Mouse (Mus musculus) hindbrain, postnatal 0 days (tissue): Measurements from ENCODE around the gene Man2c1. TPM values are rescaled to one million over a fixed set of nuclear protein-coding genes. Genes with fewer than 3 reads are reported as not detected.

ENCODE experiments used
- ATAC-seq: fragments of 200-750 bp; cut with Nextera tagmentation; 2 replicates; pipeline ENCODE4 v1.8.0; 2017; ENCODE audit warnings: mild to moderate bottlenecking, moderate TSS enrichment, moderate library complexity
- DNase-seq: peaks from one replicate; pipeline ENCODE4 v3.0.0-alpha.2; 2015; ENCODE audit warnings: low spot score
- H3K27ac ChIP-seq: fragments of 300-500 bp; sonication (generic); 2 replicates; pipeline ENCODE4 v1.5.1; 2014; ENCODE audit warnings: mild to moderate bottlenecking
- H3K27me3 ChIP-seq: fragments of 300-500 bp; sonication (generic); 2 replicates; pipeline ENCODE4 v1.6.1; 2014; ENCODE audit warnings: low read length, mixed read lengths; ENCODE audit not compliant: insufficient read depth
- H3K36me3 ChIP-seq: fragments of 300-500 bp; sonication (generic); 2 replicates; pipeline ENCODE4 v1.6.1; 2014; ENCODE audit warnings: low read length, mixed read lengths; ENCODE audit not compliant: insufficient read depth
- H3K4me1 ChIP-seq: fragments of 300-500 bp; sonication (generic); 2 replicates; pipeline ENCODE4 v1.6.1; 2014; ENCODE audit warnings: antibody characterized with exemption, low read length, mixed read lengths; ENCODE audit not compliant: insufficient read depth
- H3K4me2 ChIP-seq: fragments of 300-500 bp; sonication (generic); 2 replicates; pipeline ENCODE4 v1.6.1; 2014; ENCODE audit warnings: low read depth, mild to moderate bottlenecking, low read length, moderate library complexity, mixed read lengths
- H3K4me3 ChIP-seq: fragments of 300-500 bp; sonication (generic); 2 replicates; pipeline ENCODE4 v1.5.1; 2014; ENCODE audit warnings: low read length
- H3K9ac ChIP-seq: fragments of 300-500 bp; sonication (generic); replicated peaks from 2 replicates; pipeline ENCODE4 v1.6.1; 2014; ENCODE audit warnings: mild to moderate bottlenecking, low read length, moderate library complexity, mixed read lengths
- H3K9me3 ChIP-seq: fragments of 300-500 bp; sonication (generic); 2 replicates; pipeline ENCODE4 v1.6.1; 2016; ENCODE audit warnings: low read length, mixed read lengths
- CTCF ChIP-seq: IDR thresholded peaks from 2 replicates; pipeline ENCODE4 v1.5.1; 2016; ENCODE audit warnings: antibody characterized with exemption, control low read depth, low read depth
- WGBS: fragments of 180-500 bp; shearing (Covaris S2); extraction: QIAGEN DNeasy Blood & Tissue Kit; methylation state at CpG from one replicate; pipeline ENCODE4 v1.1.7; 2014; 5-methylcytosine and 5-hydroxymethylcytosine counted together
- polyA plus RNA-seq: library from polyadenylated mRNA; unstranded; fragments of >200 nt; fragmentation: Nextera tagmentation; extraction: Ambion mirVana; gene quantifications from 2 replicates; pipeline ENCODE4 v1.2.1, GENCODE M21; 2015
- total RNA-seq: library from RNA; depleted of rRNA; stranded (reverse); fragments of >200 nt; gene quantifications from 2 replicates; pipeline ENCODE4 v1.2.3, GENCODE M21; 2014; rRNA removed

The Man2c1 gene
- 168 and 171 TPM in 2 replicates for total RNA-seq
- polyA plus RNA-seq, result 70.8 and 75.5 TPM in 2 replicates

DNA sequence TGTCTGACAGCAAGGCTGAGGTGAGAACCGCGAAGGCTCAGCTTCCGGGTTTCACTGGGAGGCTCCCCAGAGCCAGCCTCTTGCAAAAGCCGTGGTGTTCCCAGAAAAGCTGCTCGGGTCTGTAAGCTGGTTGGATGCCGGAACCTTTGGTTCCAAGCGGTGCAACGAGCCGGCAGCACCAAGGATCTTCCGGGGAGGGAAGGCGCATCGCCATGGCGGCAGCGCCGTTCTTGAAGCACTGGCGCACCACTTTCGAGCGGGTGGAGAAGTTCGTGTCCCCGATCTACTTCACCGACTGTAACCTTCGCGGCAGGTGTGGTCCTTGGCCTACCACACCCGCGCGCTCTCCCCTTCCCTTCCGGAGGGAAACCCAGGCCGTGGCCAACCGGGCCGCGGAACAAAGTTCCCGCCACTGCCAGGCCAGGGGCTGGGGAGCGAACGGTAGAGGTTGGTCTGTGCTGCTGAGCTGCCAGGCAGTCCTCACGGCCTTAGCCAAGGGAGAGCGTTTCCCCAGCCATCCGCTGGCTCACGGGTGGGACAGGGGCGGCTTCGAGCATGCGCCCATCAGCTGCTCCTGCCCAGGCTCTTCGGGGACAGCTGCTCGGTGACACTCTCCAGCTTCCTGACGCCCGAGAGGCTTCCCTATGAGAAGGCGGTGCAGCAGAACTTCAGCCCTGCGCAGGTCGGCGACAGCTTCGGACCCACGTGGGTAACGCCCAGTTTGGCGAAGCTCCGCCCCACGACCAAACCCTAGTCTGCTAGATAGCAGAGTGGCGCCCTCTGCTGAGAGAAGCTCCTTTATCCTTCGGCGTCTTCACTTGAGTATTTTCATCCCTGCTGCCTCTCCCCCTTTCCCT lies at the start of gene Man2c1:
Gene Man2c1 (plus strand): TSS at position 114 of the 857 bp plus-strand sequence.
- H3K36me3 ChIP-seq, result peaks cover 30% of the 10 kb centered on the region; the same call in 1 of the 2 replicates
- no peaks in the 10 kb centered on the region for H3K9me3 ChIP-seq
- WGBS, result under 1% methylated on average over 58 of the region's 58 CpGs
- ATAC-seq (peak; percentile 92), DNase-seq (peak; percentile 97)
- H3K27ac ChIP-seq, result peak within 1 kb of the TSS; percentile 96
- peak within 1 kb of the TSS; percentile 86 for H3K4me2 ChIP-seq
- H3K9ac ChIP-seq, result peak within 1 kb of the TSS; percentile 83
- peak; percentile 85 for TF ChIP-seq CTCF
- H3K27me3 ChIP-seq, result no peaks in the 10 kb centered on the region
- H3K4me3 ChIP-seq, result peak within 1 kb of the TSS; percentile 80
- H3K4me1 ChIP-seq, result peaks cover 8% of the 10 kb centered on the region; the same call in 1 of the 2 replicates

DNA sequence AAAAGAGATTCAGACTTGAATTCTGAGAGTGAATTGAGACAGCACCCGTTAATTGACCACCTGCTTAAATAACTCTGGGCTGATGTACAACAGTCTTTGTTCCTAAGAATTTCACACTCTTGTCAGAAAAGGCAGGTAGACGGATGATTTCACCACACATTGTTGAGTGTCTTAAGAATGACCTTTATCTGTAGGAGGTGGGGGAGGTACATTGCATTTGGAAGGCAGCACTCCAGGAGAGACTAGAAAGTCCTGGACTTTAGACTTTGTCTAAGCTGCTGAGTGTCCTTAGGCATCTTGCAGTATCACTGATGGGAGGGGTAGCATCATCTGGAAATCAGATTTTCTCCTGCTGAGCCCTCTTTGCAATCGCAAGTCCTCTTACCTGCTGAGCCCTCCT lies 48.3 kb upstream of the Man2c1 start:
- Histone ChIP-seq H3K4me2 (no peak overlapping the region), H3K9ac (no peak overlapping the region), H3K4me3 (no peak overlapping the region), H3K27ac (no peak overlapping the region), H3K36me3 (peaks cover under 1% of the 10 kb centered on the region; the same call in 1 of the 2 replicates), H3K27me3 (no peaks in the 10 kb centered on the region), H3K4me1 (peaks cover 4% of the 10 kb centered on the region; the same call in 1 of the 2 replicates), H3K9me3 (no peaks in the 10 kb centered on the region)
- TF ChIP-seq CTCF, result no peak
- DNase-seq (no peak), ATAC-seq (no peak)
- 80% methylated on average over 3 of the region's 3 CpGs for WGBS

DNA sequence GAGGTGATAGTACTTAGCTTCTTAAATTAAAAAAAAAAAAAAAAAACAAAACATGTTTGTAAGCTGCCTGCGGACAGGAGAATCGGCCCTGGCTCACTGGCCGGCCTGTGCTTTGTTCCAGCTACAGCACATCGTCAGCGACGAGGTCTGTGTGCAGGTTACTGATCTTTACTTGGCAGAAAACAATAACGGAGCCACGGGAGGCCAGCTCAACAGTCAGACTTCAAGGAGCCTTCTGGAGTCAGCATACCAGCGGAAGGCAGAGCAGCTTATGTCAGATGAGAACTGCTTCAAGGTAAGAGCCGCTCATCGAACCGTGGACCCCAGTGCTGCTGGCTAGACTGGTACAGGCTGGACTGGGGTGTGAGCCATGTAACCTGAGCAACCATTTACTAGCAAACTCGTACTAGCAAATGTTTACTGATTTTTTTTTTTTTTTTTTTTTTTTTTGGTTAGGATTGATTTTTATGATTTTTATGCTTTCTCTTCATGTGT lies 13.2 kb upstream of the Man2c1 start:
- ATAC-seq (no peak), DNase-seq (no peak)
- Histone ChIP-seq H3K4me1 (no peaks in the 10 kb centered on the region), H3K4me3 (no peak overlapping the region), H3K27ac (no peak overlapping the region), H3K27me3 (no peaks in the 10 kb centered on the region), H3K9me3 (no peaks in the 10 kb centered on the region), H3K9ac (no peak overlapping the region), H3K36me3 (peaks cover 56% of the 10 kb centered on the region), H3K4me2 (no peak overlapping the region)
- WGBS, result 81% methylated on average over 13 of the region's 13 CpGs
- TF ChIP-seq CTCF, result no peak

DNA sequence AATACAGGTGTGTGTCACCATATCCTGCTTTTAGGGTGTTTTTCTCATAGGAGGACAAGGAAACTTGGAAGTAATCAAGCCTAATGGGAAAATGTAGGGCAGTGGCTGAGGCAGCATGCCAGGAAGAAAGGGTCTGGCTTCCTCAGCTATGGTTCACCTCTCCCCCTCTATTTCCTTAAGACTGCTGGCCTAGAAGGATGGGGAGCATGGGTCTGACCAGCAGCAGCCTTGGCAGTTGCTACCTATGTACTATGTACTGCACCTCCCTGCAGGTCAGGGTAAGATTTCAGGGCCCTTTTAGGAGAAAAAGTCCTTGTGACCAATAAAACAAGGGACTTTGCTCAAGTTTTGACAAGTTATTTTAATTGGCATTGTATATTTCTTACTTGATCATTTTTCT lies 849 bp upstream of the Man2c1 start:
- Histone ChIP-seq H3K27ac (0 out of 2 replicates have a peak overlapping the region, but pooled peaks have one; percentile 96), H3K36me3 (peaks cover 34% of the 10 kb centered on the region; the same call in 1 of the 2 replicates), H3K27me3 (no peaks in the 10 kb centered on the region), H3K9ac (peak overlapping the region; percentile 83), H3K9me3 (no peaks in the 10 kb centered on the region), H3K4me1 (peaks cover 8% of the 10 kb centered on the region; the same call in 1 of the 2 replicates), H3K4me2 (peak overlapping the region; percentile 86), H3K4me3 (no peak overlapping the region)
- DNase-seq (no peak), ATAC-seq (no peak)
- no peak for TF ChIP-seq CTCF

DNA sequence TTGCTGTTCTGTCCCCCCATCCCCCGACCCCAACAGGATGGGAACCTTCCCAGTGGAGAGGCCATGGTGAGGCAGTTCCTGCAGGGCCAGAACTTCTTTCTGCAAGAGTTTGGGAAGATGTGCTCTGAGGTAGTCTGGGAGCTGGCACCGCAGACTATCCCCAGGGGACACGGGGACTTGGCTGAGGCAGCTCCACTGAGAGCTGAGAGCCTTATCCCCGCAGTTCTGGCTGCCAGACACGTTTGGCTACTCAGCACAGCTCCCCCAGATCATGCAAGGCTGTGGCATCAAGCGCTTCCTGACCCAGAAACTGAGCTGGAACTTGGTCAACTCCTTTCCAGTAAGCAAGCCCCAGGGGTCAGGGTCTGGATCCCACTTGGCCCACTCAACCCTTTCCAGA lies 6.8 kb downstream of the Man2c1 start:
- no peak overlapping the region for H3K4me3 ChIP-seq
- H3K27me3 ChIP-seq, result no peaks in the 10 kb centered on the region
- TF ChIP-seq CTCF, result no peak
- no peak overlapping the region for H3K4me2 ChIP-seq
- H3K9me3 ChIP-seq, result no peaks in the 10 kb centered on the region
- no peak overlapping the region for H3K27ac ChIP-seq
- no peaks in the 10 kb centered on the region for H3K4me1 ChIP-seq
- ATAC-seq (no peak), DNase-seq (no peak)
- H3K9ac ChIP-seq, result no peak overlapping the region
- WGBS, result 82% methylated on average over 6 of the region's 6 CpGs
- H3K36me3 ChIP-seq, result peaks cover 34% of the 10 kb centered on the region; the same call in 1 of the 2 replicates

DNA sequence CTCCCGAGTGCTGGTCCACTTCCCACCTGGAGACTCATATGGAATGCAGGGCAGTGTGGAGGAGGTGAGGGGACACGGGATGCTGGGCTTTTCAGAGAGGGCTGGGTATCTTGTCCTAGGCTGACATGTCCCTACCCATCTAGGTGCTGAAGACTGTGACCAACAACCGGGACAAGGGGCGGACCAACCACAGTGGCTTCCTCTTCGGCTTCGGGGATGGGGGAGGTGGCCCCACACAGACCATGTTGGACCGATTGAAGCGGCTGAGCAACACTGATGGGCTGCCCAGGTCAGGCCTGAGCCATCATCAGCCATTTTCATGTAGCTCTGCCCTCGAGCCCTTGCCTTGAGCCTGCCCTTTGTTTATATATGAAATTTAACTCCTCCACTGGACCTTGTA lies 7.3 kb downstream of the Man2c1 start:
- no peak for TF ChIP-seq CTCF
- no peak for ATAC-seq
- Histone ChIP-seq H3K27ac (no peak overlapping the region), H3K4me3 (no peak overlapping the region), H3K4me2 (no peak overlapping the region), H3K27me3 (no peaks in the 10 kb centered on the region), H3K36me3 (peaks cover 34% of the 10 kb centered on the region; the same call in 1 of the 2 replicates), H3K9ac (no peak overlapping the region), H3K4me1 (no peaks in the 10 kb centered on the region), H3K9me3 (no peaks in the 10 kb centered on the region)
- WGBS, result 91% methylated on average over 9 of the region's 9 CpGs
- DNase-seq, result no peak
